ENCODE assay signal across 8 mouse cellular contexts in genomic region chr7:127195544-127196295, GRCm38 (mm10). TPM values are rescaled to one million over a fixed set of nuclear protein-coding genes. Genes with fewer than 3 reads are reported as not detected.
A peak's percentile ranks its signal among the peaks of the same experiment; 100 is the strongest.
DNase-seq lines count a peak whose midpoint lies in the region; ATAC-seq and TF ChIP-seq lines count a peak whose summit lies in the region.

TSS of gene Cd2bp2 (minus strand) at chr7:127196050.

- under 1% methylated on average over 51 of the region's 51 CpGs for WGBS in heart, embryonic 11.5 days (ENCODE audit: insufficient replicate concordance)
- under 1% methylated on average over 51 of the region's 51 CpGs for WGBS in kidney, embryonic 16.5 days
- under 1% methylated on average over 51 of the region's 51 CpGs for WGBS in liver, adult 2 months

- peak within 1 kb of the TSS; percentile 88 for H3K9ac ChIP-seq in heart, embryonic 11.5 days (ENCODE audit: low read depth, low read length)
- H3K9ac ChIP-seq in kidney, embryonic 16.5 days (replicated peaks; ENCODE audit: low read length) = peak within 1 kb of the TSS; percentile 87
- peak within 1 kb of the TSS; percentile 65 for H3K9ac ChIP-seq in liver, adult 2 months (ENCODE audit: low read depth, low read length)

- H3K79me2 ChIP-seq in C2C12 (ENCODE audit: control insufficient read depth, insufficient read depth) (peaks cover 23% of the 10 kb centered on the region), myocyte (ENCODE audit: control insufficient read depth, insufficient read depth) (peaks cover 10% of the 10 kb centered on the region)
- H3K79me2 ChIP-seq in liver, adult 2 months (ENCODE audit: control insufficient read depth, insufficient read depth, low read length) = peaks cover 2% of the 10 kb centered on the region; the same call in 1 of the 2 replicates

- H3ac ChIP-seq in C2C12 (ENCODE audit: control insufficient read depth, insufficient read length, low read depth) (peak within 1 kb of the TSS; percentile 91), myocyte (ENCODE audit: control insufficient read depth, insufficient read length) (peak within 1 kb of the TSS; percentile 85)

- no peak for TF ChIP-seq CTCF in C2C12 (IDR thresholded peaks at IDR 0.05; ENCODE audit: control insufficient read depth, insufficient read depth, insufficient read length)
- TF ChIP-seq CTCF in brain, embryonic 14.5 days (IDR thresholded peaks at IDR 0.05; ENCODE audit: borderline replicate concordance, extremely low read depth, insufficient read depth, insufficient read length) = peak; percentile 41; the same call in 1 of the 2 replicates
- no peak for TF ChIP-seq CTCF in liver, adult 2 months (IDR thresholded peaks at IDR 0.05; ENCODE audit: low read depth, low read length)

- H3K36me3 ChIP-seq in C2C12 (ENCODE audit: control insufficient read depth, insufficient read depth) = peaks cover 54% of the 10 kb centered on the region
- peaks cover 88% of the 10 kb centered on the region for H3K36me3 ChIP-seq in erythroblast, embryonic 14.5 days (ENCODE audit: control insufficient read depth)
- H3K36me3 ChIP-seq in heart, embryonic 11.5 days (ENCODE audit: control insufficient read depth, insufficient read depth, low read length) = peaks cover 42% of the 10 kb centered on the region
- peaks cover 70% of the 10 kb centered on the region for H3K36me3 ChIP-seq in kidney, embryonic 16.5 days (ENCODE audit: insufficient read depth, low read length)
- peaks cover 9% of the 10 kb centered on the region for H3K36me3 ChIP-seq in liver, adult 2 months (ENCODE audit: control insufficient read depth, insufficient read depth, low read length)
- H3K36me3 ChIP-seq in myocyte (ENCODE audit: control insufficient read depth, insufficient read depth) = peaks cover 26% of the 10 kb centered on the region
- H3K36me3 ChIP-seq in splenic B cell, adult 2 months (ENCODE audit: control insufficient read depth, insufficient read depth, low read length, poor library complexity, severe bottlenecking) = peaks cover 18% of the 10 kb centered on the region

- DNase-seq in brain, embryonic 14.5 days (ENCODE audit: low read depth) = peak; percentile 99
- DNase-seq in liver, adult 2 months (ENCODE audit: extremely low read depth, low read depth, low spot score) = peak; percentile 93
- DNase-seq in splenic B cell, adult 2 months (ENCODE audit: low read depth, low spot score) = peak; percentile 97

- H3K9me3 ChIP-seq in erythroblast, embryonic 14.5 days (ENCODE audit: control insufficient read depth, low read length) = no peaks in the 10 kb centered on the region
- no peaks in the 10 kb centered on the region for H3K9me3 ChIP-seq in heart, embryonic 11.5 days (replicated peaks; ENCODE audit: control insufficient read depth, low read length)
- no peaks in the 10 kb centered on the region for H3K9me3 ChIP-seq in kidney, embryonic 16.5 days (ENCODE audit: low read length)

- H3K79me3 ChIP-seq in C2C12 (ENCODE audit: low read depth) = peaks cover 11% of the 10 kb centered on the region

- peak within 1 kb of the TSS; percentile 88 for H3K4me2 ChIP-seq in heart, embryonic 11.5 days
- peak within 1 kb of the TSS; percentile 96 for H3K4me2 ChIP-seq in kidney, embryonic 16.5 days (replicated peaks; ENCODE audit: low read depth, low read length)
- H3K4me2 ChIP-seq in myocyte (ENCODE audit: low read depth) = peak within 1 kb of the TSS; percentile 83

- H3K27me3 ChIP-seq in C2C12 (ENCODE audit: control insufficient read depth, insufficient read depth, insufficient read length) (no peaks in the 10 kb centered on the region), myocyte (ENCODE audit: control insufficient read depth, insufficient read depth, insufficient read length) (no peaks in the 10 kb centered on the region)
- no peaks in the 10 kb centered on the region for H3K27me3 ChIP-seq in erythroblast, embryonic 14.5 days (ENCODE audit: control insufficient read depth)
- H3K27me3 ChIP-seq in heart, embryonic 11.5 days (ENCODE audit: control insufficient read depth, insufficient read depth, low read length) = no peaks in the 10 kb centered on the region
- no peaks in the 10 kb centered on the region for H3K27me3 ChIP-seq in kidney, embryonic 16.5 days (ENCODE audit: insufficient read depth, low read length)
- no peaks in the 10 kb centered on the region for H3K27me3 ChIP-seq in liver, adult 2 months (ENCODE audit: control insufficient read depth, insufficient read depth, low read length)
- H3K27me3 ChIP-seq in splenic B cell, adult 2 months (ENCODE audit: control insufficient read depth, insufficient read depth, low read length, poor library complexity, severe bottlenecking) = no peaks in the 10 kb centered on the region

- peak within 1 kb of the TSS; percentile 91 for H3K27ac ChIP-seq in heart, embryonic 11.5 days (ENCODE audit: low read depth, low read length)
- peak within 1 kb of the TSS; percentile 97 for H3K27ac ChIP-seq in kidney, embryonic 16.5 days (ENCODE audit: low read length)
- H3K27ac ChIP-seq in liver, adult 2 months (replicated peaks; ENCODE audit: insufficient read depth, low read depth, low read length) = peak within 1 kb of the TSS; percentile 34

- TF ChIP-seq POLR2A in brain, embryonic 14.5 days (IDR thresholded peaks at IDR 0.05; ENCODE audit: borderline replicate concordance, extremely low read depth, insufficient read depth, insufficient read length, poor library complexity, severe bottlenecking) = peak; percentile 9; the same call in 1 of the 2 replicates
- TF ChIP-seq POLR2A in liver, adult 2 months (IDR thresholded peaks at IDR 0.05; ENCODE audit: extremely low read depth, insufficient read depth, low read length) = 0 out of 2 replicates have a peak, but pooled peaks have one; percentile 16
- peak; percentile 58 for TF ChIP-seq POLR2A in myocyte (IDR thresholded peaks at IDR 0.05; ENCODE audit: insufficient read length, low read depth)

- peak; percentile 92 for ATAC-seq in heart, embryonic 11.5 days (replicated peaks; ENCODE audit: insufficient number of reproducible peaks, low FRiP score, low TSS enrichment)
- peak; percentile 96 for ATAC-seq in kidney, embryonic 16.5 days (ENCODE audit: low FRiP score, low TSS enrichment)

- H3K4me1 ChIP-seq in erythroblast, embryonic 14.5 days (ENCODE audit: control insufficient read depth) = peaks cover 43% of the 10 kb centered on the region
- H3K4me1 ChIP-seq in heart, embryonic 11.5 days (ENCODE audit: control insufficient read depth, insufficient read depth, low read length) = peaks cover 13% of the 10 kb centered on the region
- H3K4me1 ChIP-seq in kidney, embryonic 16.5 days (ENCODE audit: insufficient read depth, low read length) = peaks cover 19% of the 10 kb centered on the region
- H3K4me1 ChIP-seq in liver, adult 2 months (ENCODE audit: control insufficient read depth, insufficient read depth, low read length) = peaks cover 7% of the 10 kb centered on the region

- H3K4me3 ChIP-seq in C2C12 (ENCODE audit: insufficient read depth, poor library complexity, severe bottlenecking) (peak within 1 kb of the TSS; percentile 55), myocyte (peak within 1 kb of the TSS; percentile 64)
- peak within 1 kb of the TSS; percentile 70 for H3K4me3 ChIP-seq in erythroblast, embryonic 14.5 days (replicated peaks)
- peak within 1 kb of the TSS; percentile 74 for H3K4me3 ChIP-seq in heart, embryonic 11.5 days (ENCODE audit: low read depth, low read length)
- peak within 1 kb of the TSS; percentile 93 for H3K4me3 ChIP-seq in kidney, embryonic 16.5 days (ENCODE audit: low read length)
- H3K4me3 ChIP-seq in liver, adult 2 months (ENCODE audit: insufficient read depth, low read depth, low read length) = peak within 1 kb of the TSS; percentile 88

TF ChIP-seq in C2C12, 6 proteins besides CTCF, POLR2A, EP300 and RAD21:
- TF ChIP-seq USF1 (IDR thresholded peaks at IDR 0.05; ENCODE audit: low read depth) = peak; percentile 3
- TF ChIP-seq MYOD1 (IDR thresholded peaks at IDR 0.05; ENCODE audit: control insufficient read depth, insufficient read length, low read depth) = no peak
- no peak for TF ChIP-seq FOSL1 (IDR thresholded peaks at IDR 0.05; ENCODE audit: insufficient read depth, low read length, poor library complexity, severe bottlenecking)
- TF ChIP-seq CEBPB (IDR thresholded peaks at IDR 0.05; ENCODE audit: low read depth) = peak; percentile 70
- TF ChIP-seq MAX (IDR thresholded peaks at IDR 0.05) = peak; percentile 79
- TF ChIP-seq MYOG (IDR thresholded peaks at IDR 0.05; ENCODE audit: control insufficient read depth, extremely low read depth, insufficient read length) = no peak

TF ChIP-seq in myocyte, 11 proteins besides CTCF, POLR2A, EP300 and RAD21:
- TF ChIP-seq MAX (IDR thresholded peaks at IDR 0.05; ENCODE audit: low read depth) (peak; percentile 15), REST (IDR thresholded peaks at IDR 0.05; ENCODE audit: insufficient read depth, insufficient read length) (no peak), E2F4 (IDR thresholded peaks at IDR 0.05; ENCODE audit: insufficient read depth) (peak; percentile 86), CEBPB (IDR thresholded peaks at IDR 0.05; ENCODE audit: insufficient read depth, poor library complexity, severe bottlenecking) (peak; percentile 64; the same call in 1 of the 2 replicates), USF1 (IDR thresholded peaks at IDR 0.05; ENCODE audit: low read depth) (peak; percentile 10), MYOD1 (IDR thresholded peaks at IDR 0.05; ENCODE audit: control insufficient read depth in 1 of 3, insufficient read length in 2 of 3, low read depth in 2 of 3) (no peak), TCF12 (IDR thresholded peaks at IDR 0.05; ENCODE audit: insufficient read depth, poor library complexity, severe bottlenecking) (no peak), POLR2AphosphoS2 (IDR thresholded peaks at IDR 0.05; ENCODE audit: insufficient read length, low read depth) (peak; percentile 99)

RNA-seq across cellular contexts. Expression of gene Cd2bp2, which starts in this region (rescaled TPM):
- polyA plus RNA-seq in C2C12 (2012; fragmentation: generic; extraction: Trizol) (56.2 TPM), myocyte (2012; fragmentation: generic; extraction: Trizol) (58.3 TPM)
- 108 and 117 TPM in 2 replicates for polyA plus RNA-seq in brain, embryonic 14.5 days (2012; rRNA removed)
- polyA plus RNA-seq in erythroblast, embryonic 14.5 days (2012) = 6.9 and 9.2 TPM in 2 replicates
- polyA plus RNA-seq in heart, embryonic 11.5 days (2014; fragmentation: Nextera tagmentation; extraction: Ambion mirVana) = 41.7 and 41.8 TPM in 2 replicates
- polyA plus RNA-seq in kidney, embryonic 16.5 days (2015; fragmentation: Nextera tagmentation; extraction: Ambion mirVana) = 66.9 and 68.7 TPM in 2 replicates
- total RNA-seq in liver, adult 2 months (2014; rRNA removed) = 12.4 and 12.6 TPM in 2 replicates
- 10.1 and 11.8 TPM in 2 replicates for polyA plus RNA-seq in liver, adult 2 months (2012; rRNA removed)

Comparison
In these comparisons a context has a peak if more than half of its experiments do, and no peak if none do; other contexts are left out.
1. Peak in every context shown above with its lines: DNase-seq, ATAC-seq, H3K4me3 ChIP-seq and H3K27ac ChIP-seq.
2. H3K27ac ChIP-seq: peak in every context shown above with its lines; median percentile 97 in kidney, embryonic 16.5 days; 91 in heart, embryonic 11.5 days; 34 in liver, adult 2 months.